Mouse (Mus musculus): ENCODE results near the gene Cntnap1. TPM values are rescaled to one million over a fixed set of nuclear protein-coding genes. Genes with fewer than 3 reads are reported as not detected.
A peak's percentile ranks its signal among the peaks of the same experiment; 100 is the strongest.

Gene Cntnap1
- polyA plus RNA-seq, 1 experiment, result 151 TPM

DNA sequence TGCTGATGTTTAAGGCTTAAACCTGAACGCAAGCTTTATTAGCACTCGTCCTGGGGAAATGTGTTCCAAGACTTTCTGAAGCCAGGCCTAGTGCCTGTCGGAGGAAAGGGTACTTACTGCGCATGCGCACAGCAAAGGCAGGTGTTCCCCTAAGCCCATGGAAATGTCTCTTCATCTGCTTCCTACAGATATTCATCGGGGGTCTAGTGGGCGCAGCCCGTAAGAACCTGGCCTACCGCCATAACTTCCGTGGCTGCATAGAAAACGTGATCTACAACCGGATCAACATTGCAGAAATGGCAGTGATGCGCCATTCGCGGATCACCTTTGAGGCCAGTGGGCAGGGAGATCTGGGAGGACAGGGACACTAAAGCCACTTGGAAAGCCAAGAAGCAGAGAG, 9.0 kb downstream of the Cntnap1 start:
- DNase-seq, result peak; percentile 70 to 75
- TF ChIP-seq POLR2A (IDR thresholded peaks at IDR 0.05; ENCODE audit: borderline replicate concordance, insufficient read depth, low read length) (0 out of 2 replicates have a peak, but pooled peaks have one; percentile 8), CTCF (IDR thresholded peaks at IDR 0.05; ENCODE audit: borderline replicate concordance, insufficient read depth, low read depth, low read length) (no peak)

DNA sequence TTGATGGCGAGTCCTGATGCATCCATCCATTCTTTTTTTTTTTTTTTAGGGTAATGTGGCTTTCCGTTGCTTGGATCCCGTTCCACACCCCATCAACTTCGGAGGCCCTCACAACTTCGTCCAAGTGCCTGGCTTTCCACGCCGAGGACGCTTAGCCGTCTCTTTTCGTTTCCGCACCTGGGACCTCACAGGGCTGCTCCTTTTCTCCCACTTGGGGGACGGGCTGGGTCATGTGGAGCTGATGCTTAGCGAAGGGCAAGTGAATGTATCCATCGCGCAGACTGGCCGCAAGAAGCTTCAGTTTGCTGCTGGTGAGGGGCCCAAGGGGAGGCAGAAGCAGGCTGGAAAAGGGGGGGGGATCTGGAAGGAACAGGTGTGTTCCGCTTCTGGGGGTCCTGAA, 9.9 kb downstream of the Cntnap1 start:
- TF ChIP-seq CTCF (IDR thresholded peaks at IDR 0.05; ENCODE audit: borderline replicate concordance, insufficient read depth, low read depth, low read length) (no peak), POLR2A (IDR thresholded peaks at IDR 0.05; ENCODE audit: borderline replicate concordance, insufficient read depth, low read length) (no peak)
- DNase-seq, result no peak
- no peaks in the 10 kb centered on the region for H3K27me3 ChIP-seq (ENCODE audit: control insufficient read depth, insufficient read depth, low read length)
- peaks cover 51% of the 10 kb centered on the region for H3K4me1 ChIP-seq (ENCODE audit: control insufficient read depth, insufficient read depth, low read length)
- no peak overlapping the region for H3K27ac ChIP-seq (ENCODE audit: insufficient read depth, low read length)
- WGBS, result 62% methylated on average over 17 of the region's 17 CpGs
- H3K4me3 ChIP-seq (replicated peaks; ENCODE audit: insufficient read depth, low read depth, low read length), result no peak overlapping the region

More for the DNA sequence above, 9.0 kb downstream of the Cntnap1 start:
- Histone ChIP-seq H3K27me3 (ENCODE audit: control insufficient read depth, insufficient read depth, low read length) (no peaks in the 10 kb centered on the region), H3K4me3 (replicated peaks; ENCODE audit: insufficient read depth, low read depth, low read length) (peak overlapping the region; percentile 45), H3K4me1 (ENCODE audit: control insufficient read depth, insufficient read depth, low read length) (peaks cover 46% of the 10 kb centered on the region), H3K27ac (ENCODE audit: insufficient read depth, low read length) (0 out of 2 replicates have a peak overlapping the region, but pooled peaks have one; percentile 16)
- 20% methylated on average over 15 of the region's 15 CpGs for WGBS

DNA sequence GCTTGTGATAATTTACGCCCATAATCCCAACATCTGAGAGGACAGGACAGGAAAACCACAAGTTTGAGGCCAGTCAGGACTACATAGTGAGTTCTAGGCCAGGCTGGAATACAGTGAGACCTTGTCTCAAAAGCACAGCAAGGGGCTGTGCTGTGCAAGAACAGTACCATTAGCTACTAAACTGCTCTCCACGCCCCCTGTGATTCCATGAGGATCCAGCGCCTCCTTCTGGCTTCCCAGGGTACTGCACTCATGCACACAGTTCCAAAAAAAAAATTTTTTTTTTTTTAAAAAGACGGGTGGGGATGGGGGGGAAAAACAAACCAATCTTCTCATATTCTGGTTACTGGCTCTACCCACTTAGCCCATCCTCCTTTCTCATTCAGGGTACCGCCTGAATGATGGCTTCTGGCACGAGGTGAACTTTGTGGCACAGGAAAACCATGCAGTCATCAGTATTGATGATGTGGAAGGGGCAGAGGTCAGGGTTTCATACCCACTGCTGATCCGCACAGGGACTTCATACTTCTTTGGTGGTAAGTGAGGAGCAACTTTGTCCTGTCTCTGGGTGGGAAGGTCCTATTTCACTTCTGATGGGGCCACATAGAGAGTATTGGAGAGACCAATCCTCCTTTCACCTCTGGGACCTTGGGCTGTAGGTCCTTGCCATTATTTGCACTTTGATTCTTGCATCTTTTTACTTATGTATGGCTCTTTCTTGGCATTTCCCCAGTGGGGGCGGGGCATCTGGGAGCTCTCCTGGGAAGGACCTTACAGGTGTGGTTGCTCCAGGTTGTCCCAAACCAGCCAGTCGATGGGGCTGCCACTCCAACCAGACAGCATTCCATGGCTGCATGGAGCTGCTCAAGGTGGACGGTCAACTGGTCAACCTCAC, 10.8 kb downstream of the Cntnap1 start:
- no peak overlapping the region for H3K27ac ChIP-seq (ENCODE audit: insufficient read depth, low read length)
- no peaks in the 10 kb centered on the region for H3K27me3 ChIP-seq (ENCODE audit: control insufficient read depth, insufficient read depth, low read length)
- peak; percentile 70 to 78 for DNase-seq
- WGBS, result 44% methylated on average over 10 of the region's 10 CpGs
- H3K4me1 ChIP-seq (ENCODE audit: control insufficient read depth, insufficient read depth, low read length), result peaks cover 54% of the 10 kb centered on the region
- H3K4me3 ChIP-seq (replicated peaks; ENCODE audit: insufficient read depth, low read depth, low read length), result no peak overlapping the region
- TF ChIP-seq POLR2A (IDR thresholded peaks at IDR 0.05; ENCODE audit: borderline replicate concordance, insufficient read depth, low read length) (no peak), CTCF (IDR thresholded peaks at IDR 0.05; ENCODE audit: borderline replicate concordance, insufficient read depth, low read depth, low read length) (peak; percentile 79)

DNA sequence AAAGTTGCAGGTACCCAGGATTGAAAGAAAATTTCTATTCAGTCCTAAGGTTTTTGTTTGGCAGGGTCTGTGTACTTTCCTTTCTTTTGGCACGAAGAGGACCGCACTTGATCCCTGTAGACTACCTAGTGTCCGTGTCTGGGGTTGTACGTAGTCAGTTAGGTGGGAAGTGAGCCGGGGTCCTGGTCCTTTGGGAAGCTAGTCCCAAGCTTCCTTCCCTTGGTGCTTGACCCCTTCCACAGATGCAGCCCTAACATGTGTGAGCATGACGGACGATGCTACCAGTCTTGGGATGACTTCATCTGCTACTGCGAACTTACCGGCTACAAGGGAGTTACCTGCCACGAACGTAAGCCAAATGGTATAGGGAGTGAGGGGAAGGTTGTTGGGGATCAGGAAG, 11.6 kb downstream of the Cntnap1 start:
- Histone ChIP-seq H3K4me1 (ENCODE audit: control insufficient read depth, insufficient read depth, low read length) (peaks cover 58% of the 10 kb centered on the region), H3K4me3 (replicated peaks; ENCODE audit: insufficient read depth, low read depth, low read length) (no peak overlapping the region), H3K27ac (ENCODE audit: insufficient read depth, low read length) (no peak overlapping the region), H3K27me3 (ENCODE audit: control insufficient read depth, insufficient read depth, low read length) (no peaks in the 10 kb centered on the region)
- no peak for DNase-seq
- TF ChIP-seq CTCF (IDR thresholded peaks at IDR 0.05; ENCODE audit: borderline replicate concordance, insufficient read depth, low read depth, low read length) (no peak), POLR2A (IDR thresholded peaks at IDR 0.05; ENCODE audit: borderline replicate concordance, insufficient read depth, low read length) (no peak)
- 85% methylated on average over 11 of the region's 11 CpGs for WGBS

GRCm38 (mm10) chr11:101182771-101183517, 12.6 kb downstream of the Cntnap1 start:
- peak overlapping the region; percentile 74 for H3K27ac ChIP-seq (ENCODE audit: insufficient read depth, low read length)
- H3K4me3 ChIP-seq (replicated peaks; ENCODE audit: insufficient read depth, low read depth, low read length), result no peak overlapping the region
- no peaks in the 10 kb centered on the region for H3K27me3 ChIP-seq (ENCODE audit: control insufficient read depth, insufficient read depth, low read length)
- 10% methylated on average over 14 of the region's 14 CpGs for WGBS
- peak in 1 of 2 experiments; percentile 56 for DNase-seq
- TF ChIP-seq CTCF (IDR thresholded peaks at IDR 0.05; ENCODE audit: borderline replicate concordance, insufficient read depth, low read depth, low read length), result no peak
- H3K4me1 ChIP-seq (ENCODE audit: control insufficient read depth, insufficient read depth, low read length), result peaks cover 66% of the 10 kb centered on the region

GRCm38 (mm10) chr11:101184984-101185383, 14.7 kb downstream of the Cntnap1 start:
- TF ChIP-seq POLR2A (IDR thresholded peaks at IDR 0.05; ENCODE audit: borderline replicate concordance, insufficient read depth, low read length) (no peak), CTCF (IDR thresholded peaks at IDR 0.05; ENCODE audit: borderline replicate concordance, insufficient read depth, low read depth, low read length) (no peak)
- 70% methylated on average over 12 of the region's 12 CpGs for WGBS
- H3K27ac ChIP-seq (ENCODE audit: insufficient read depth, low read length), result no peak overlapping the region
- H3K27me3 ChIP-seq (ENCODE audit: control insufficient read depth, insufficient read depth, low read length), result no peaks in the 10 kb centered on the region
- DNase-seq, result peak in 1 of 2 experiments; percentile 26
- H3K4me3 ChIP-seq (replicated peaks; ENCODE audit: insufficient read depth, low read depth, low read length), result no peak overlapping the region
- peaks cover 75% of the 10 kb centered on the region for H3K4me1 ChIP-seq (ENCODE audit: control insufficient read depth, insufficient read depth, low read length)

GRCm38 (mm10) chr11:101185441-101185840, 15.1 kb downstream of the Cntnap1 start:
- Histone ChIP-seq H3K4me3 (replicated peaks; ENCODE audit: insufficient read depth, low read depth, low read length) (no peak overlapping the region), H3K27me3 (ENCODE audit: control insufficient read depth, insufficient read depth, low read length) (no peaks in the 10 kb centered on the region), H3K27ac (ENCODE audit: insufficient read depth, low read length) (no peak overlapping the region), H3K4me1 (ENCODE audit: control insufficient read depth, insufficient read depth, low read length) (peaks cover 76% of the 10 kb centered on the region)
- DNase-seq, result peak; percentile 16 to 30
- TF ChIP-seq POLR2A (IDR thresholded peaks at IDR 0.05; ENCODE audit: borderline replicate concordance, insufficient read depth, low read length) (no peak), CTCF (IDR thresholded peaks at IDR 0.05; ENCODE audit: borderline replicate concordance, insufficient read depth, low read depth, low read length) (no peak)
- 81% methylated on average over 4 of the region's 4 CpGs for WGBS

All from cerebellum, adult 2 months (tissue).